Mouse (Mus musculus): ENCODE data around the gene Atf6. TPM values are rescaled to one million over a fixed set of nuclear protein-coding genes. Genes with fewer than 3 reads are reported as not detected.

Atf6 gene
- total RNA-seq, 2 experiments from 2014 or later = 41.2 to 41.6 TPM

DNA sequence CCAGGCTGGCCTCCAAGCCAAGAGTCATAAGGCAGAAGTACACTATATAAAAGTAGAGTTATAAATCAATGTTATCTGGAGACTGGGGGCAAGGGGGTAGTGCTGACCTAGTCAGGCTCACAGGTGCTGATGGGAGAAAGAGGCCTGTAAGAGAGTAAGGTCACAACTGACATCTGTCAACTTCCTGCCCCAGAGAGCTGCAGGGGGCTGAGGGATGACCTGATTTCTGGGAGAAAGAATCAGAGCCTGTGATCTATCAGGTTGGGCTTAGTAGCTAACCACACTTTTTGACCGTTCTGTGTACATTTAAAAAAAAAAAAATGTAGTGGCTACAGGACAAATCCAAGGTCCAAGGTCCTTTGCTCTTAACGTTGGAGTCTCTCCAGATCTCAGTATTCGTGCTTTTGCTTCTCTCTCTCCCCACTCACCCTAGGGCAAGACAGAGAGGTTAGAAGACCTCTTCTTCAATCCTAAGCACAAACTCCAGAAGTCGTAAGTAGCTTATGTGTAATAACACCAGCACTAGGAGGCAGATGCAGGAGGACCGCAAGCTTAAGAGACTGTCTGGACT, 15.4 kb upstream of the Atf6 start:
- DNase-seq = no peak

- no peak for DNase-seq
Observed at GRCm38 (mm10) chr1:170876906-170877305, 9.3 kb upstream of the Atf6 start.

DNA sequence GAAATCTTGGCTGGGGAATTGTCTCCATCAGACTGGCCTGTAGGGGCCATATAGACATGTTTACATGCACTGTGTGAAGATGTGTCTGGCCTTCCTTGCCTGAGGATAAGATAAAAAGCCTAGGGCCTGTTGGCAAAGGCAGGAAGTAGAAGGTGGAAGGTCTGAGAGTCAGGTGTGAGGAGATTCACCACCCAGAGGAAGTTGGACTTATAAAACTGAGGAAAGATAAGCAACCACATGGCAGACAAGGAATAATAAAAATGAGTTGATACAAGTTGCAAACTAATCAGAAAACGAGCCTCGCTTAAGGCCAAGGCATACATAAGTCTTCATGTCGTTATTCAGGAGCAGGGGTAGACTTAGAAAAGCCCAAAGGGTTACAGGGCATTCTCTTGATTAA, 8.1 kb upstream of the Atf6 start:
- DNase-seq = no peak

DNA sequence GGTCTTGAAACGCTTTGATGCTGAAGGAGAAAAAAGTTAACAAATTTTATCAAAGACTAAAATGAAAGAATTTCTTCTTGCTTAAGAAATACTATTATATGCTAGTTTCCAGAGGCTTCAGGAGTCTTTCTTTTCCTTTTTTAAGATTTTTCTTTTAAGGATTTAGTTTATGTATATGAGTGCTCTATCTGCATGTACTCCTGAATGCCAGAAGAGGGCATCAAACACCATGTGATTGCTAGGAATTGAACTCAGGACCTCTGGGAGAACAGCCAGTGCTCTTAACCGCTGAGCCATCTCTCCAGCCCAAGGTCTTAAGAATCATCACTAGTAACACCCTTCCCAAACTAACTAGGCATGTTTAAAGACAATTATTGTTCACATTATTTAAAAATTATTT, 4.4 kb upstream of the Atf6 start:
- no peak for DNase-seq

DNA sequence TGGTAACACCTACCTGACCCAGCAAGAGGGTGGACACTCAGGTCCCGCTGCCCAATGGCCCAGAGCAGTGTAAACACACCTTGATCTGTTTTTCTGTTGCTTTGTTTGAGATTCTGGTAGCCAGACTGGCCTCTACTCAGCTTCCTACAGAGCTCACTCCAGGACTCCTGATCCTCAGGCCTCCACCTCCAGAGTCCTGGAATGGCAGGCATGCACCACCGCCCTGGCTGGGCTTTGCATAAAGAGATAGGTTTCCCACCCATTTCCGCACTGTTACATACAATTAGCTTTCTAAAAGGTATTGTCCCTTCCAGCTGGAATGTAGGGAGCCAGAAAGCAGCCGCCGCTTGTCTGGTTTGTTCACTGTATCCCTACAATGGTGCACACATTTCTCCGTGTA, 3.8 kb upstream of the Atf6 start:
- DNase-seq = no peak

GRCm38 (mm10) chr1:170868905-170869283, 1.3 kb upstream of the Atf6 start:
- no peak for DNase-seq

DNA sequence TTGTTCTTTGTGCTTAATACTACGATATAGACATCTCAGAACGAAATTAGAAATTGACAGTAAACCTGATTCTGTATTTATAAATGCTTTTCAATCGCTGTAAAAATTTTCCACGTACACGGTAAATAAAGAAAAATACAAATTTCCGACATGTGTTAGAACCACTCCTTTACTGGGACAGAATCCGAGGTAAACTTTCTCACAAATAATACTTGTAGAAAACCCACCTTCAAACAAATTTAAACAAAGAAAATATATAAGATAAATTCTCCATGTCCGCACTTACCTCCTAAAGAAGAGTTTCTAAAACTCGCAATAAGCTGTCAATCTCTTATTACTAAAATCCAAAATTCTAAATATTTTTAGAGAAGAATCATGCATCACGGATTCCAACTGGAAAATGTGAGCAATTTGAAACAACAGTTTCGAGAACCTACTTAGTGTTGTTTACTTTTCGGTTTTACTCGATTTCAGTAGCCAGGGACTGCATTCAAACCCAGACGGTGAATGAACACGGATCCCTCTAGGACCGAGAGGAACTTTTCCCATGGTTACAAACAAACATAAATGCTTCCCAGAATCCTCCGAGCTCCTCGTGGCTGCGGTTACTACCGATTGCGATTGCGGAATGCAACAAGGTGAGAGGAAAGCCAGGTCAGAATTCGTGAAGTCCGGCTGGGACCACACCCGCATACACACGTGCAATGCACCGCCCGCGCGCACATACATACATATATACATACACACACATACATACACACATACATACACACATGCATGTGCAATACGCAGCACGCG, 735 bp upstream of the Atf6 start:
- DNase-seq = peak; percentile 65

- peak; percentile 25 for DNase-seq
Observed at GRCm38 (mm10) chr1:170866992-170867690, 430 bp downstream of the Atf6 start.

- DNase-seq = no peak
Observed at GRCm38 (mm10) chr1:170865406-170865805, 2.2 kb downstream of the Atf6 start.

GRCm38 (mm10) chr1:170864754-170865153, 2.8 kb downstream of the Atf6 start:
- DNase-seq = no peak

DNA sequence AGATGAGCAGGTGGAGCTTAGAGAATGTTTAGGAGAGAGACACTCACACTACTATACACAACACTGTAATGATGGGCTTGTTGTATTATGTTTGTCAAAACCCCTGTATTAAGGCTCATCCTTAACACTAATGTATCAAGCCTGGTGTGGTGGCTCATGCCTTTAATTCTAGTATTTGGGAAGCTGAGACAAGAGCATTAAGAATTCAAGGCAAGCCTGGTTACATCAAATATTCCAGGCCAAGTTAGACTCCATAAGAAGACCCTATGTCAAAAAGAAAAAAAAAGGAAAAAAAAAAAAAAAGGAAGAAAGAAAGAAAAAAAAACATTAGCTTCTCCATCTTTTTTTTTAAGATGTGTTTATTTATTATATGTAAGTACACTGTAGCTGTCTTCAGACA, 3.3 kb downstream of the Atf6 start:
- DNase-seq = no peak

- DNase-seq = no peak
Observed at GRCm38 (mm10) chr1:170863033-170863432, 4.5 kb downstream of the Atf6 start.

DNA sequence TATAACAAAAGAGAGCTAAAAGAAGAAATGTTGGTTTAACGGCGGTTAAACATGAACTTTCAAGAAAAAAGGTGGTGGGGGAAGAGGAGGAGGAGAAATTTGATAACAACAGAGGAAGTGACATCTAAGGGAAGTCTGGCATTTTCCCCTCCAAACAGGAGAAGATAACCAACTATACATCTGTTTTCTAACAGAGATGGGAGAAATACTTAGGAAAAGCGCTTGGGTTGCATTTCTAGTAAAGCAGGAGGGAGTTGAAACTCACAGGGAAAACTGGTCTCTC, 5.2 kb downstream of the Atf6 start:
- no peak for DNase-seq

DNA sequence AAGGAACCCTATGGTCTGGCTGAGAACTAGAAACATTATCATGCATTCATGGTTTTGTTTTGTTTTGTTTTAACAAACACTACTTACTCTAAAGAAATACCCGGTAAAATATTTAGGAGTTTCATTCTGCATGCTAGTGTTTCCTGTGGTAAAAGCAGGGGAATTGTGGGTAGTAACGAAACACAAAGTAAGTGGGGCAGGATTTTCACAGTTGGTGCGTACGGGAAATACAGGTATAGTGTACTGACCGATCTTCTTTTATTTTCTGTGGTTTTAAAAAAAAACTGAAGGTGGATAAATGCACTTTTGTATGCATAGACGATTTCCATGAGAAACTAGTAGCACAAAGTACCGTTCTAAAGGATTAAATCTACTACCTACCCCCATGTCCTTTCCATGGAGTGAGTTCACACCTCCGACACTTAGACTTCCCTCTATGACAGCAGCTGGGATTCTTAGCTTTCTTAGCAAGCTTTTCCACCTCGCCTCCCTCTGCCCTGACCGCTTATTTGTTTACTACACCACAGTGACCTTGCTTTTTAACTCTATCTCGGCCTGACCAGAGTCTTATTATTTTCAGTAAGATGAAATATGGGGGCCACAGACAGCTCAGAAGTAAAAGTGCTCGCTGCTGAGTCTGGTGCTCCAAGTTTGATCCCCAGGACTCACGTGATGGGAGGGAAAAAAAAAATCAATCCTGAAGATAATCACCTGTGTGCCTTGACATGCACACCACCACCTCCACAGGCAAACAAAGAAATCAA, 5.7 kb downstream of the Atf6 start:
- no peak for DNase-seq

GRCm38 (mm10) chr1:170858872-170859271, 8.7 kb downstream of the Atf6 start:
- no peak for DNase-seq

DNA sequence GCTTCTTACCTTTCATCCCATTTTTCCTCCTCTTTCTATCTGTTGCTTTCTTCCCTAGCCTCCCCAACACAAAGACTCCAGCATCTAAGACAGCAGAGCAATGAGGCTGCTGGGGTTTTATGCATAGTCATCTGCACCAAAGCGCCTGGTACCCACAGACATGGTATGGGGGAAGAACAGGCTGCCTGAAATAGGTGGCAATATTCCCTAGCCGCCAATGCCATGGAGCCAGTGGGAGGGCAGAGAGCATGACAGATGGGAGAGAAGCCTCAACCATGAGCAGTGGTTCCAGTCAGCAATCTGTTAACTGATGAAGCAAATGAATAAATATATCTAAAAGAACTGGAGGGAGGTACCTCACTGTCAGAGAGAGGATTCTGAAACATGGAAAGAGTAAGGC, 10.2 kb downstream of the Atf6 start:
- no peak for DNase-seq

DNA sequence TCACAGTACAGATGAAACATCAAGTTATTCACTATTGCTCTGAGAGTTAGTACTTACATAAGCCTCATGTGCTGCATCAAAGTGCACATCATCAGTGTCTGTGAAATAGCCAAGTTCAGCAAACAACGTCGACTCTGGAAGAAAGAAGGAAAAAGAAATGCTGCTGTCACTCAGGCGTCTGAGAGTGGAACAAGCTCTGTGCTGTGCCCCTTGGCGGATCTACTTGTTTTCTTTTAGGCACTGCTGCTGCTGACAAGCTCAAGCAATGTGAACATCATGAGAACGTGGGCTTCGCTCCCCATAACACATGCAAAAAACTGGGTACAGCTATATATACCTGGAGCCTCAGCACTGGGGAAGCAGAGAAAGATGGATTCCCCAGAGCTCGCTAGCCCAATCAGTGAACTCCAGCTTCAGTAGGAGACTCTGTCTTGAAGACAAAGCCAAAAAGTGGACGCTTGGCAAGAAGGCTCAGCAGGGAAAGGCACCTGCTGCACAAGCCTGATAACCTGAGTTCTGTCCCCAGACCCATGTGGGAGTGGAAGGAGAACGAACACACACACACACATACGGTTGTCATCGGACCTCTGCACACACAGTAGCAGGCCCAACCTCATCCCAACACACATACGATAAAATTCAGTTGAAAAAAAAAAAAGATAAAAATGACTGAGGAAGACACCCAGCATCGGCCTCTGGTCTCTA, 12.4 kb downstream of the Atf6 start:
- no peak for DNase-seq

DNA sequence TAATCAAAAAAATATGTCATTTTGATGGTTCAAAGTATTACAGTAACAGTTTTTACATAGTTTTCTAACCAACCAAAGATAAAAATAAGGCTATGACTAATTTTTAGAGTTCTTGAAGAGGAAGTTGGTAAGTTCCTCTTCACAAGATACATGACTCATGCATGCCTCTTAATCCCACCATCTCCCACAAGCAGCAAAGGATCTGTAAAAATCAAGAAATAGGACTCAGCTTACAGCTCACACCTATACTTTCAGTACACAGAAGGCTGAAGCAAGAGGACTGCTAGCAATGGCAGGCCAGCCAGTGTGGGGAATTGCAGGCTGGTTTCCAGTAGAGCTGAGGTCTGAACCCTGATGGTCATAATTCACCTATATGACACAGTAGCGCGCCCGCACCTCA, 14.0 kb downstream of the Atf6 start:
- no peak for DNase-seq

DNA sequence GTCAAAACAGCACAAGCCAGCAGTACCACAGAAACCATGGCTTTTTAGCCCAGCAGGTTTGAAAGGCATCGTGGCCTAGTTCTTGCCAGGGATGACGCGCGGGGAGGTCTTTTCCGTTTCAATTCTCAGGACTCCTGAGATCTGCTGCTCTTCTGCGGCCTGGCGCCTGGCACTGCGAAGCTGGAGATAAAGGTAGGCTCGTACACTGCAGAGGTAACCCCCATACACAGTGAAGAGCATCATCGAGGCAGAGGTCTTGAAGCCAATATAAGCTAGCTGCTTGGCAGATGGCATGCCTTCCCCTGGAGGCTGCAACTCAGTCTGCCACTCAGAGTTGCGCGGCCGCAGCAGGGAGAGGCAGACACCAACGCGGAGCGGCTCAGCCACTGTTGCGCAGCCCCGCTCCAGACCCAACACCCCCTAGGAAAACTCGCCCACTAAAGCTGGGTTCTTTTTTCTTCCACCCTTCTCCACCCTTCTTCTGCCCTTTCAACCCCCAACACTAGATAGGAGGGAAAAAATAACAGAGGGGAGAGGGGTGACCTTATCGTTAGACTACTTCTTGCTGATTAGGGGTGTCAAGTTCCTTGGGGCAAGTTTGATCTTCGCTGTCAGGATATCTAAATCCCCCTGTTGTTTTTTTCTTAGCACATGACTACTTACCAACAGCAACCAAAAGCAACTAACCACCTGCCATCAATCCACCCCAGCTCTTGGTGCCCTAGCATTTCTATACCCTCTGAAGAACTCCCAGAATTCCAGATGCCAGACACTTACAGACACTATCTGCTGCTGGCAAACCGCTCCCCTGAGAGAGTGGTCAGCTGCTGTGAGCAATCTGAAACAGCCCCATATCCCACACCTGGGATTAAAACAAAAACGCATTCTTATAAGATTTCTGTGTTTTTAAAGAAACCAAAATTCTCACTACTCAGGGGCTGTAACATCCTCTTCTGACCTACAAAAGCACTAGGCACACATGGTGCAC, 16.6 kb downstream of the Atf6 start:
- DNase-seq = no peak

- no peak for DNase-seq
Observed at GRCm38 (mm10) chr1:170850007-170850406, 17.6 kb downstream of the Atf6 start.

All from heart, postnatal 4 days (tissue).